Mouse (Mus musculus): ENCODE measurements around the gene Ngrn.

DNA sequence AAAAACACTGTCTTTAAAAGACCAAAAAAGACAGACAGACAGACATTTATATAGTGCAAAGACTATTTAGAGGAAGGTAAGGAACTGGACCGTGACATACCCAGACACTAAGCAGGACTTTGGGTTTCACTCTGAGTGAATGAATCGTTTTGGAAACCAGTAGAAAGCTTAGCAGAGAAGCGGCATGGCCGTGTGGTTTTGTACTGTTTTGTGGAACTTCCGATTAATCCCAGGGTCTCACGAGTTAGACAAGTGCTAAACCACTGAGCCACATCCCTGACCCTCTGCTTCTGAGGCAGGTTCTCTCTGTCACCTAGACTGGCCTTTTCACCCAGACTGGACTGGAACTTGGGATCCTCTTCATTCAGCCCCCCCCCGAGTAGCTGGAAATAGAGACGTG, 46.6 kb upstream of the Ngrn start:
- TF ChIP-seq CTCF (IDR thresholded peaks at IDR 0.05; ENCODE audit: extremely low read depth, insufficient read depth, low read length) (no peak), POLR2A (IDR thresholded peaks at IDR 0.05; ENCODE audit: extremely low read depth, insufficient read depth, low read length) (no peak)

Measured in cortical plate, adult 2 months (tissue).